Mouse (Mus musculus): ENCODE measurements at regions not wholly inside any gene's neighbourhood (a gene's known extent, or its start where the extent isn't known, plus 50 kb on each side); places are given as distances from the start of the nearest gene placed in this dataset.

DNA sequence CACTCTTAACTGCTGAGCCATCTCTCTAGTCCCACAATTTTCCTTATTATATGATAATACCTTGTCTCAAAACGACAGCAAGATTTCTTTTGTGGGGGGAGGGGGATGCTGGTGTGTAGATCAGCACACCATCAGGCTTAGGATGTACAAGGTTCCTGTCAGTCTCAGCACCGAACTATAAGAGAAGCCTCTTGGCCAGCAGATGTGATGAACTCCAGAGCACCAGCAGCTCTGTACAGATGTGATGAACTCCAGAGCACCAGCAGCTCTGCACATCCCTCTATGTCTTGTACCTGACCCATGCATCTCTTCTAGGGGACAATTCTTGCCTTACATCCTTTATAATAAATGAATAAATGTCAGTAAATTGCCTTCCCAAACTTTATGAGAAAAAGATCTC lies 1163.7 kb downstream of the 4930447A16Rik start:
- H3K4me3 ChIP-seq: no peak overlapping the region
- 80% methylated on average over 2 of the region's 2 CpGs for WGBS
- no peaks in the 10 kb centered on the region for H3K27me3 ChIP-seq (ENCODE audit: low read depth, poor library complexity, severe bottlenecking)
- H3K4me1 ChIP-seq: peaks cover 3% of the 10 kb centered on the region; the same call in 1 of the 2 replicates
- H3K9me3 ChIP-seq (replicated peaks): no peaks in the 10 kb centered on the region
- H3K27ac ChIP-seq: no peak overlapping the region
- H3K36me3 ChIP-seq: no peaks in the 10 kb centered on the region
- no peak for DNase-seq (ENCODE audit: low spot score)

DNA sequence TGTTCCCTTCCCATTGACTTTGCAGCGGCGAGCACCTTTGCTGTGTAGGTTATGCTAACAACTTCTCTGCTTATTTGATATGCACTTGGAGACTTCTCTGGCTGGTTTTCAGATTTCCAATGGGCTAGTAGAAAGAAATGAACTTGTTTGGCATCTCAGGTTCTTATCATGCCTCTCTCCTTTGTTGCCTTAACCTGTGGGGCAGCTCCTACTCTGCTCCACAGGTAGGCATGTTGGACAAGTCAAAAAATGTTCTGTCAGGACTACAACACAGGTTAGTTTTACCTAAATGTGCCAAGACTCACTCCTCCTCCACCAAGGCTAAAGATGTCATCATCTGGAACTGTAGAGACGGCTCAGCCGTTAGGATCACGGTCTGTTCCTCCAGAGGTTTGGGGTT lies 1164.3 kb downstream of the 4930447A16Rik start:
- no peaks in the 10 kb centered on the region for H3K9me3 ChIP-seq (replicated peaks)
- peaks cover 3% of the 10 kb centered on the region; the same call in 1 of the 2 replicates for H3K4me1 ChIP-seq
- no peaks in the 10 kb centered on the region for H3K36me3 ChIP-seq
- H3K27me3 ChIP-seq (ENCODE audit: low read depth, poor library complexity, severe bottlenecking): no peaks in the 10 kb centered on the region
- H3K4me3 ChIP-seq: no peak overlapping the region
- no peak overlapping the region for H3K27ac ChIP-seq
- 96% methylated on average over 5 of the region's 5 CpGs for WGBS
- DNase-seq (ENCODE audit: low spot score): no peak

DNA sequence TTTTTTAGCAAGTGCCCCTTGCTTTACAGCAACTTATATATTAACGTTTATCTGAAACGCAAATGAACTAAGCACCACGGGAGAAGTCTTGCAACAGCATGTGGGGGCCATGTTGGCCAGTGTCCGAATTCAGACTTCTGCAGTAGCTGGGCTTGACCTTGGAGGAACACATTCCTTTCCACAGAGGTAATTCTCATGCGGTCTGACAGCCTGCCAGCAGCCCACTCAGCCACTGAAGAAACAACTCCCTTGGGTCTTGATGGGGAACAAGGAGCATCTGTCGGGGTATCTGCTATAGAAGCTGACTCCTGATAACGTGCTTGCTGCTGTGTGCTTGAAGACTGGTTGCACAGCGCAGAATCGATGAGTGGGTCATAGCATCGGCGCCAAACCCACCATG lies 1168.7 kb downstream of the 4930447A16Rik start:
- Histone ChIP-seq H3K27ac (no peak overlapping the region), H3K36me3 (no peaks in the 10 kb centered on the region), H3K4me3 (no peak overlapping the region), H3K27me3 (ENCODE audit: low read depth, poor library complexity, severe bottlenecking) (no peaks in the 10 kb centered on the region), H3K9me3 (replicated peaks) (no peaks in the 10 kb centered on the region), H3K4me1 (no peaks in the 10 kb centered on the region)
- DNase-seq (ENCODE audit: low spot score): no peak
- WGBS: 95% methylated on average over 11 of the region's 11 CpGs

GRCm38 (mm10) chr15:38594747-38595146 lies 1169.4 kb downstream of the 4930447A16Rik start:
- WGBS: 100% methylated on average over 2 of the region's 2 CpGs
- H3K9me3 ChIP-seq (replicated peaks): no peaks in the 10 kb centered on the region
- H3K27ac ChIP-seq: no peak overlapping the region
- H3K36me3 ChIP-seq: no peaks in the 10 kb centered on the region
- no peak for DNase-seq (ENCODE audit: low spot score)
- H3K4me1 ChIP-seq: no peaks in the 10 kb centered on the region
- H3K27me3 ChIP-seq (ENCODE audit: low read depth, poor library complexity, severe bottlenecking): no peaks in the 10 kb centered on the region
- H3K4me3 ChIP-seq: no peak overlapping the region

DNA sequence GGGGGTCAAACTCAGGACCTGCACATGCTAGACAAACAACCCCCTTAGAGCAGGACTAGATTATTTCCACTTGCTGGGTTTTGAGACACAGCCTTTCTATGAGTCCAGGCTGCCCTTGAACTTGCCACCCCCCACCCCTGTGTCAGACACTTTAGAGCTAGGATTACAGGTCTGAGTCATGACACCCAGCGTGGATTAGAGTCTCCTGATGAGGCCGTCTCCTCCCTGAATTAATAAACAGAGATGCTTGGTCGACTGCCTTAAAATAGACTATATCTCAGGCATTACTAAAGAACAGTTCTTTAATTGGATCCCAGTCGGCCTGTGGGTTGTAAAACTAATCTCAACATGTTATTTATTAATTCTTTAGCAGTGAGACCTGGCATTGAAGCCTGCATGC lies 1170.5 kb downstream of the 4930447A16Rik start:
- no peaks in the 10 kb centered on the region for H3K36me3 ChIP-seq
- H3K4me3 ChIP-seq: no peak overlapping the region
- no peak overlapping the region for H3K27ac ChIP-seq
- no peak for DNase-seq (ENCODE audit: low spot score)
- no peaks in the 10 kb centered on the region for H3K4me1 ChIP-seq
- 74% methylated on average over 4 of the region's 4 CpGs for WGBS
- H3K27me3 ChIP-seq (ENCODE audit: low read depth, poor library complexity, severe bottlenecking): no peaks in the 10 kb centered on the region
- no peaks in the 10 kb centered on the region for H3K9me3 ChIP-seq (replicated peaks)

DNA sequence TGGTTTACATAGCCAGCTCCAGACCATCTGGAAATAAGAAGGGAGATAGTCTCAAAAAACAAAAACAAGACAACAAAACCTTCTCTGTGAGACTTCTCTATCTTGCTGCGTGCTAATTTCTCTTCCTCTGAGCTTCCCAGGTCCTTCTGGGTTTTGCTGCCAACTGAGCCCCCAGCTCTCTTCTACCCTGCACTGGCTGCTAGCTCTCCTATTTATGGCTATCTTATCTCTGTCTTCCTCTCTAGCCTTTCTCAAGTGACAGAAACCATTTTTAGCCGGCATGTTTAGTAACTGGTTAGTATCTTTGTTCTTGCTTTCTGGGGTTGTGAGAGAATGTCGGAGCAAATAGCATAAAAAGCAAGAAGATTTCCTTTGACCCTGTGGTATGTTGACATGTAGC lies 1172.1 kb downstream of the 4930447A16Rik start:
- H3K4me1 ChIP-seq: 0 out of 2 replicates have a peak, but pooled peaks cover 3% of the 10 kb centered on the region
- no peak overlapping the region for H3K27ac ChIP-seq
- no peak for DNase-seq (ENCODE audit: low spot score)
- no peaks in the 10 kb centered on the region for H3K9me3 ChIP-seq (replicated peaks)
- no peaks in the 10 kb centered on the region for H3K27me3 ChIP-seq (ENCODE audit: low read depth, poor library complexity, severe bottlenecking)
- H3K4me3 ChIP-seq: no peak overlapping the region
- H3K36me3 ChIP-seq: no peaks in the 10 kb centered on the region
- 88% methylated on average over 3 of the region's 3 CpGs for WGBS

- Histone ChIP-seq H3K36me3 (no peaks in the 10 kb centered on the region), H3K27ac (no peak overlapping the region), H3K4me1 (0 out of 2 replicates have a peak, but pooled peaks cover 3% of the 10 kb centered on the region), H3K9me3 (replicated peaks) (no peaks in the 10 kb centered on the region), H3K4me3 (no peak overlapping the region), H3K27me3 (ENCODE audit: low read depth, poor library complexity, severe bottlenecking) (no peaks in the 10 kb centered on the region)
- WGBS: 90% methylated on average over 7 of the region's 7 CpGs
- no peak for DNase-seq (ENCODE audit: low spot score)
Measured at GRCm38 (mm10) chr15:38601436-38601835, 1176.1 kb downstream of the 4930447A16Rik start.

DNA sequence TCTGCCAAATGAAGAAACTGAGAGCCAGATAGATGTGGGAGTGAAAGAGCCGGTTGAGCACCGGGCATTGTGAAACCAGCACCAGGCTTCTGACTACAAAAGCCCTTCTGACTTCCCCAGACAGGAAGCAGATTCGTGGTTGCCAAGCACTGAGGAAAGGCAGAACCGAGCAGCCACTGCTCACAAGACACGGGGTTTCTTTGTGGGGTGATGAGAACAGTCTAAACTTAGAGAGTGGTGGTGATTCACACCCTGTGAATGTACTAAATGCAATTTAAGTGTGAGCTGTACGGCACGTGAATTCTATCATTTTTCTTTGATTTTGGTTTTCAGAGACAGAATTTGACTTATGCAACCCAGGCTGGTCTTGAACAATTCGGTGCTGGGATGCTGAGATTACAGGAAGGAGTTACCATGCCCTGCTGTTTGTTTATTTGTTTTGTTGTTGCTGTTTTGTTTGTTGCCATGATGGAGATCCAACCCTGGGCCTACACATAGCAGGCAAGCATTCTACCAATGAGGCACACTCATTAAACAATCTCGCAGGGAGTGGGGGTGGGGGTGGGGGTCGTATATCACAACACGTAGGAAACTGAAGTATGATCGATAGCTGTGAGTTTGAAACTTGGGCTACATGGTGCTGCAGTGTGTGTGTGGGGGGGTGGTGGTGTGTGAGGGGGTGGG lies 1177.0 kb downstream of the 4930447A16Rik start:
- Histone ChIP-seq H3K9me3 (replicated peaks) (no peaks in the 10 kb centered on the region), H3K27ac (peak overlapping the region; percentile 58), H3K4me3 (no peak overlapping the region), H3K27me3 (ENCODE audit: low read depth, poor library complexity, severe bottlenecking) (no peaks in the 10 kb centered on the region), H3K4me1 (0 out of 2 replicates have a peak, but pooled peaks cover 3% of the 10 kb centered on the region), H3K36me3 (no peaks in the 10 kb centered on the region)
- DNase-seq (ENCODE audit: low spot score): no peak
- 74% methylated on average over 12 of the region's 12 CpGs for WGBS

DNA sequence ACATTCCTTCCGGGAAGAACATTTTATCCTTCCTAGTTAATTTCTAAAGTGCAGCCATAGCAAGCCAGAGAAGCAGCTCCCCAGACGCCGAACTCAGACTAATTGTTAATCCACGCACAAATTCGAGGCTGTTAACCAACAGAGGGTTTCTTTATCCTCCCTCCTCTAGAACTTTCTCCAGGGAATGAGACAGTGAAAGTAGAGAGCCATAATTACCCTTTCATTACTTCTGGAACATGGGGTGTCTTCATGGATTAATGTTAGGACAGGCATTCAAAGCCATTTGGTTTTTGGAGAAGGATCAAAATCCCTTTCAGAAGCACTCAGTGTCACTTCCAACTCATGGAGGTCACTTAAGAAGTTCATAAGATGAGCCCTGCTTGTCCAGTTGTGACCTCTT lies 1178.6 kb downstream of the 4930447A16Rik start:
- H3K4me3 ChIP-seq: no peak overlapping the region
- 0 out of 2 replicates have a peak, but pooled peaks cover 3% of the 10 kb centered on the region for H3K4me1 ChIP-seq
- no peaks in the 10 kb centered on the region for H3K36me3 ChIP-seq
- no peaks in the 10 kb centered on the region for H3K27me3 ChIP-seq (ENCODE audit: low read depth, poor library complexity, severe bottlenecking)
- H3K9me3 ChIP-seq (replicated peaks): no peaks in the 10 kb centered on the region
- no peak for DNase-seq (ENCODE audit: low spot score)
- WGBS: 90% methylated on average over 5 of the region's 5 CpGs
- H3K27ac ChIP-seq: no peak overlapping the region

GRCm38 (mm10) chr15:38607368-38607767 lies 1182.0 kb downstream of the 4930447A16Rik start:
- H3K9me3 ChIP-seq (replicated peaks): no peaks in the 10 kb centered on the region; the same call in 1 of the 2 replicates
- no peaks in the 10 kb centered on the region for H3K4me1 ChIP-seq
- H3K27ac ChIP-seq: no peak overlapping the region
- H3K4me3 ChIP-seq: no peak overlapping the region
- H3K36me3 ChIP-seq: no peaks in the 10 kb centered on the region
- 72% methylated on average over 2 of the region's 2 CpGs for WGBS
- no peaks in the 10 kb centered on the region for H3K27me3 ChIP-seq (ENCODE audit: low read depth, poor library complexity, severe bottlenecking)
- DNase-seq (ENCODE audit: low spot score): no peak

DNA sequence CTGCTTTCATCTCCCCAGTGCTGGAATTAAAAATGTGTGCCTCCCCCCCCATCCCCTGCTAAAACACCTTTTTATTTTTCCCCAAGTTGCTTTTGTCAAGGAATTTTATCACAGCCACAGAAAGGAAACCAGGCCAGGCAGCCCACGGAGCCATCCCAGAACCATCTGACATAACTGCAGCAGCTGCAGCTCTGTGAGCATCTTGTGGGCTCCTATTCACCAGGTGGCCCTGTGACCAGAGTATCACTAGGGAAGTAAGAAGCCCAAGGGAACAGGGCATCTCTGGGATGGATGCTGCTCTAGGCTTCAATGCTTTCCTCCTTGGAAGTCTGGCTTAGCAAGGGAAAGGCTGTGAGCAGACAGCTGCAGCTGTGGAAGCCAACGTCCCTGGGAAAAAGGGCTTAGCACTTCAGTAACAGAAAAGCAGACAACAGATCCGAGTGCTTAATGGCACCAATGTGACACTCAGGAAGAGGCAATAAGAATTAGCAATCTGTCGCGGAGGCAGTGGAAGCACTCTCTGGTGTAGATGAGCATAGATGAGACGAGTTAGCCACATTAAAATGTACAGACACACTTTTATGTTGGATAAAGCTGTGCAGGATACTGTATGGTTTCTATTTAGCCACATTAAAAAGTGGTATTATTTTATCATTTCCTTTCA lies 1183.0 kb downstream of the 4930447A16Rik start:
- no peak for DNase-seq (ENCODE audit: low spot score)
- Histone ChIP-seq H3K4me1 (no peaks in the 10 kb centered on the region), H3K4me3 (no peak overlapping the region), H3K36me3 (no peaks in the 10 kb centered on the region), H3K27me3 (ENCODE audit: low read depth, poor library complexity, severe bottlenecking) (no peaks in the 10 kb centered on the region), H3K27ac (no peak overlapping the region), H3K9me3 (replicated peaks) (no peaks in the 10 kb centered on the region; the same call in 1 of the 2 replicates)
- WGBS: 75% methylated on average over 6 of the region's 6 CpGs

DNA sequence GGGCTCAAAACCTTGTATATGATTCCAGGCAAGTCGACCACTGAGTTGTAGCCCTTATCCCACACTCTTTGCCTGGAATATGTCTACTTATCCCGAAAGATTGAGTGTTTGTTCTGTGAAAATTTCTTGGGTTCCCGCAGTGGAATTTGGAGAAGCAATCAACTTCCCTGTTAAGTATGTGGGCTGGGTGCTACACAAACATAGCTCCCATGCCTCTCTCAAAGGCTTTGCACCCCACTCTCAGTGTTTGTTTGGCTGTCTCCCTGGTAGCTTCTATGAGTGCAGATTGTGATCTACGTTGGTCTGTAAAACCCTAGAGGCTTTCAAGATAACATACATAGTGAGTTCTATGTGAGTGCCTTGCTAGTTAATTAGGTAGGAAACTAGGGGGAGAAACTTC lies 1184.2 kb downstream of the 4930447A16Rik start:
- WGBS: 93% methylated on average over 4 of the region's 4 CpGs
- H3K36me3 ChIP-seq: no peaks in the 10 kb centered on the region
- DNase-seq (ENCODE audit: low spot score): no peak
- H3K27me3 ChIP-seq (ENCODE audit: low read depth, poor library complexity, severe bottlenecking): no peaks in the 10 kb centered on the region
- no peak overlapping the region for H3K27ac ChIP-seq
- H3K4me1 ChIP-seq: no peaks in the 10 kb centered on the region
- H3K9me3 ChIP-seq (replicated peaks): no peaks in the 10 kb centered on the region; the same call in 1 of the 2 replicates
- no peak overlapping the region for H3K4me3 ChIP-seq

All from limb, embryonic 10.5 days (tissue).